Mouse (Mus musculus): ENCODE results near the gene Ccl22.

Gene Ccl22

DNA sequence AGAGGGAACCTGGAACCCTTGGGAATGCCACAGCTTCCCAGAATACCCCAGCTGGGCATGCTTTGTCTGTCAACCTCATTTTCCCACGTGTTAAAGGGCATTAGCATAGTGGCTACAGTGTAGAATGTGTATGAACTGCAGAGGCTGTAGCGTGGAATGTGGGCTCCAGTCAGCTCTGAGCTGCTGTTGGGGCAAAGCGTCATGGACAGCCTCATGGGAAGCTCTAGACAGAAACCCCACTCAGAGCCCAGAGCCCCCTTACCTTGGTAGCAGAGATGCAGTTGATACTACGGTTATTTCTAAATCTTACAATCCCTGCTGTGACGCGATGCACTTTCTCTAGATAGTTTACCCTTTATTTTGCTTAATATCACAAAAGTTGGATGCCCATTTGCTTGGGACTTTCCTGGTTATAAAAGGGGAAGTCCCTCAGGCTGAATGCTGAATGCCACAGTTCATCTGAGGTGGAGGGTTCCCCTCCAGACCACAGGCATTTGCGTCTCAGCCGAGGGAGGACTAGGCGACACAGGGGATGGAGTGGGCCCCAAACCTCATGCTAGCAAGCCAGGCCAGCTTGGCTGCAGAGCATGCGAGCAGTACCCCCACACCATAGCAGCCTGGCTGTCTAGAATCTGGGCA is 33.6 kb downstream of the Ccl22 start:
- no peak for DNase-seq (ENCODE audit: low spot score in 2 of 2)

GRCm38 (mm10) chr8:94779534-94780294 is 34.3 kb downstream of the Ccl22 start:
- no peak for DNase-seq (ENCODE audit: low spot score in 2 of 2)

DNA sequence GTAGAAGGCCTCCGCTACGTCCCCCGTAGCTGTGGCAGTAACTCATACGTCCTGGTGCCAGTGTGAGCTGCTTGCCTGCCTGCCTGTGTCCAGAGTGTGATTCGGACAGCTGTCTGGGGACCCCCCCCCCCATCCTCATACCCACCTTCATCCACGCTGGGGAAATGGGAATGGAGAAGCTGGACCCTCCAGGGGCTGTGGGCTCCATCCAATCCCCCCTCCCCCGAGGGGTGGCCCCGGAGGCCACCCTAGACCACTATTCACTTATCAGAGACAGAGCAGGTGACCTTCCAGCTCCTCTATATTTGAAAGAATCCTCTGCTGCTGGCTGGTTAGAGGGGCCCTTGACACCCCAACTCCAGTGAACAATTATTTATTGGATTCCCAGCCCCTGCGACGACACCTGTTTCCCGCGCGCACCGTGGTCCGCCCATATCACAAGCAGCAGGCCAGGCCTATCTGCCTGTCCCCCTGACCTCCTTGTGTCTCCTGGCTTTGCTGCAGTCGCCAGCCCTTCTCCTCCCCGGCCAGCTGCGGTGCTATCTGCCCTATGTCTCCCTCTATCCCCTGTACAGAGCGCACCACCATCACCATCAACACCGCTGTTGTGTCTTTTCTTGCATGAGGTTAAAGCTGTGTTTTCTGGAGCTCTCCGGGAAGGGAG is 35.2 kb downstream of the Ccl22 start:
- DNase-seq (ENCODE audit: low spot score in 2 of 2), result no peak

GRCm38 (mm10) chr8:94781155-94781837 is 35.9 kb downstream of the Ccl22 start:
- no peak for DNase-seq (ENCODE audit: low spot score in 2 of 2)

DNA sequence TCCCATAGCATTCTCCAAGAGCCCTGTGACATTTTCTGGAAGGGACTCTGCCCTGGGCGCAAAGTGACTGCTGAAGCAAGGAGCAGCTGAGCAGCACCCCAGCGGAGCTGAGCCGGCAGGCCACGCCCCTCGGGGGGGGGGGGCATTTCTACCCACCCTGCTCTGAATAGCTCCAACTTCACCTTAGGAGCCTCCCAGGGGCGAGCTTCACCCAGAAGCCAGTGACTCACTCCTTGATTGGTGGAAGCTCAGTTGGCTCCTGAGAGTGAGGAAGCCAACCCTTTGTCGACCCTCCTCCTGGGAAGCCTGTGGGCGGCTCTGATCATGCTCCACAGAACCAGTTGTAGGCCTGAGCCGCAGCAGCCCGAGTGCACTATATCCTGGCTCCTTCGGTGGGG is 36.4 kb downstream of the Ccl22 start:
- DNase-seq (ENCODE audit: low spot score in 2 of 2), result no peak

- no peak for DNase-seq (ENCODE audit: low spot score in 2 of 2)
These were observed 38.5 kb downstream of the Ccl22 start for GRCm38 (mm10) chr8:94783890-94784289.

DNA sequence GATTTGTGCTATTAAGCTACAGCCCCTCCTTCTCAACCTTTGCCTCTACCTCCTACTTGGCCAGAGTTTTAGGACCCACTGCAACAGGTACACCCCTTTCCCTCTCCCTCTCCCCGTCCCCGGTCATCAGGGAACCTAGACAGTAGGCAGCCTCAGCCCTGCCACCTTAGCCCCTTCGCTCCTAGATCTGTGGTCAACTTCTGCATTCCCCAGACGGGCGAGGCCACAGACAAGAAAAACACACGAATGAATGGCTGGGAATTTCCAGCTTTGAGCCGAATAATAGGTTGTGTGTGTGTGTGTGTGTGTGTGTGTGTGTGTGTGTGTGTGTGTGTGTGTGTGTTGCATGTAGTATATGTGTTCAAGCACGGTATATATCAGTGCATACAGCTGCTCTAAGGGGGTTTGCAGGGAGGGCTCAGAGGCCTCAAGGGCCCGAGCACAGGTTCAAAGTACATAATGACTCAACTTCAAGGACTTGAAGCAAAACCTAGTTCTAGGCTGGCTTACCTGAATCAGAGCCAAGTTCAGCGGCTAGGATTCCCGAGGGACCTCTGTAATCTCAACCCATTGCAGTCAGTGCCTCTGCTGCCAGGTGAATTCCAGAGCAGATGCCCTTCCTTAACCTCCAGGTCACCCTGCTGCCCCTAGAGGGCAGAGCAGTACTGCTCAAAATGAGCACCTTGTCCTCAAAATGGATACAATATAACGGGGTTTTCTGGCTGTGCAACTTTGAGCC is 40.0 kb downstream of the Ccl22 start:
- no peak for DNase-seq (ENCODE audit: low spot score in 2 of 2)

- DNase-seq (ENCODE audit: low spot score in 2 of 2), result no peak
These were observed 40.7 kb downstream of the Ccl22 start for GRCm38 (mm10) chr8:94785995-94786595.

DNA sequence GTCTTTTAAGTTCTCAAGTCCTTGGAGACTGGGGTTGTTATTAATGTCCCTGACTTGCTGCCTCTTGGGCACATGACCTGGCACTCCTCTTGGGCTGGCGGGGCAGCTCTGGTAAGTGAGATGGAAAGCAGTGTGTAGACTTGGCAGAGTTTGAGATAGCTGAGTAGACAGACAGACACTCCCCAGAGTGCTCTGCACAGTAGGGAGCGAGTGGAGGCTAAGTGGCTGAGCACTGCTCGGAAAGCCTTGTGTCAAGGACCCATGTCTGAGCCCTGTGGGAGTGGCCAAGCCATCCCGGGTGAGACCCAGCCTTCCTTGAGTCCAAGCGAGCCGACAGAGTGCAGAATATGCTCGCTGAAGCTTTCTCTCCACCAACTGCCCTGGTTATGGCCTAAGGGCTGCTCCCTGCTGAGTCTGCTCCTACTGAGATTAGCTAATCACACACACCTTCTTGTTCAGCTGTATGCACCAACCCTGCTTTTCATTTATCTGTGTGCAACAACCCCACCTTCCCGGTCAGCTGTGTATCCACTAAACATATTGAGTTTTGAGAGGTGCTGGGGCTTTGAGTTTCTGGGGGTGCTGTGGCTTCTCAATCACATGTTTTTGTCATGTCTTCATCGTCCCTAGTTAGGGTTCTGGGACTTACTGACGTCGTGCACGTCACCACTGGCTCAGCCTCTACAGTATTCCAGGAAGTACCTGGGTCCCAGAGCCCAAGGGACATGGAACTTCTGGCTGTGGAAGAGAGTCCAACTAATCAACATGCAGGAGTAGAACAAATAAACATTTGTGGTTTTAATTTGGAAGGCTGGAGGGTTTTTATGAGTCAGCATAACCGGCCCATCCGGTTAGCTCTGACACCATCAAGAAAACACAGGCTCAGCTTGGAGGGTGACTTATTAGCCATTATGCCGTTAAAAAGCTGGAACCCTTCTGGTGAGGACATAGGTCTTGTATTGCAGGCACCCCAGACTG is 42.4 kb downstream of the Ccl22 start:
- no peak for DNase-seq (ENCODE audit: low spot score in 2 of 2)

DNA sequence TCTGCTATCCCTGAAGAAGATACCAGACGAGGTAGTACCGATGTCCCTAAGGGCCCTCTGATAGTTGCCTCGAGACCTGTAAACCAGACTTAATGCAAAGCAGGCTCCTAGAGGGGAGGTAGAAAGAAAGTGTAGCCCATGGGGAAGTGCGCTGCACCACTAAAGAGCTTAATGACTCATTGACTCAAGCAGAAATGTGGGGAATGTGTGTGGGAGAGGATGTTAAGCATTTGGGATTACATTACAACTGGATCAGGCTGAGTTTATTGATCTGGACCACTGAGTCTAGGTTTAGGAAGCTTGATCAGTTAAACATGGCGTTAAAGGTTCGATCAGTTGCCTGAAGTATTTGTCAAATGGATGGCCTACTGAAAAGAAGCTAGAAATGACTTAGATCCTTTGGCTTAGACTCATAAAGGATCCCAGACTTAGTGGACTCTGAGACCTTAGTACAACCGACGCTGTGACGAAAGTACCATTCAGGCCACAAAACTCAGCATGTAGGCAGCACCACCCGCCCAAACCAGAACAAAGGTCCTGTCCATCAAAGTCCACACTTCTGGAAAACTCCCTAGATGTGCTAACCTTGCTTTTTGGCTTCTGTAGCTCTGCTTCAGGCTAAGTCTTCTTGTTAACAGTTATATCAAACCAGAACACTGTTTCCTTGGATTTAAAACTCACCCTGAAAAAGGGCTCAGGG is 44.0 kb downstream of the Ccl22 start:
- no peak for DNase-seq (ENCODE audit: low spot score in 2 of 2)

DNA sequence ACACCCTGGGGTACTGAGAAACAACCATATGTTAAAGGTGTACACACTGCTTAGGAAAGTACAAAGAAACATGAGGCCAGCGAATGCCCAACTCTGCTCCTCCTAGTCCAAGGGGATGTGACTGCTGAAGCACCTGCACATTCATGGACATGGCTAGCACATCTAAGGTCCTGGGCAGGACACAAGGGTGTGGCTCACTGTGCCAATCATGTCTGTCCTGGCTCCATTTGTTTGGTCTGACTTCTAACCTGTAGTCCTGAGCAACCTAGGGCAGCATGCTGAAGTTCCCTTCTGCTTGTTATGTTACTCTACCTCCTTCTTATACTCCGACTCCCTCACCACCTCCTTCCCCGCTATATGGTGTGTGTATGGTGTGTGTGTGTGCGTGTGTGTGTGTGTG is 49.0 kb downstream of the Ccl22 start:
- DNase-seq (ENCODE audit: low spot score in 2 of 2), result no peak

GRCm38 (mm10) chr8:94794782-94795181 is 49.4 kb downstream of the Ccl22 start:
- DNase-seq (ENCODE audit: low spot score in 2 of 2), result no peak

DNA sequence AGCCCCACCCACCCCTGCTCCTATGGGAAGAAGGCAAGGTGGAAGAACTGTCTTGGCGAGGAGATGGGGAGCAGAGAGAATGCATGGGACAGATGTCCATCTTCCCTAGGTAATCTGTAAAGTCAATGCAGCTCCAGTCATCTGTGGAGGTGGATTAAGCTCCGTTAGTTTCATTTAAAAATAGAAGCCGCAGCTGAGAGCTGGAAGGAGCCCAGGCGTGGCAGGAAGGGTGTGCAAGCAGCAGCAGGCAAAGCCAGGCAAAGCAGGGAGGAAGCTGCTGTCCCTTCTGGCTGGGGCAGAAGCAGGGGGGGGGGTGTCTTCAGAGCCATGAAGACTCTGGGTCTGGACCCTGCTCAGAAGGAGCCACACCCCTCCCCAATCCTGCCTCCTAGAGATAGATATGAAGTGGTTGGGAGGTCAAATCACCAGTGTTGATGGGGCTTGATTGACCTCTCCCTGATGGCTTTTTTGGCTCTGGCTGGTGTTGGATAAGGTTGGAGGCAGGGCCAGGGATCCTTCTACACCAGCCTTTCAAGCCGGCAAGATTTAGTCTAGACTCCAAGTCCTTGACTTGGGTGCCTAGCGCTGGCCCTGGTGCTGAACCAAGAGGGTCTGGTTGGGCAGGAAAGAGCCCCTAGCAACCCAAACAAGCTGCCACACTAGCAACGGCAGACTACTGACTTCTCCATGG is 55.0 kb downstream of the Ccl22 start:
- DNase-seq (ENCODE audit: low spot score in 2 of 2), result no peak

All from cerebellum, postnatal 4 days (tissue).